Mouse (Mus musculus): Measurements from ENCODE around the gene Ptprg.

- TF ChIP-seq CTCF (conservative IDR thresholded peaks at IDR 0.05; ENCODE audit: low read length) (no peak), POU5F1 (IDR thresholded peaks at IDR 0.05; ENCODE audit: borderline replicate concordance, low read length) (no peak)
These were observed 438.8 kb downstream of the Ptprg start for GRCm38 (mm10) chr14:11992111-11992510.

Data from E14TG2a.4 (cell line).